Mouse (Mus musculus) heart, embryonic 14.5 days (tissue): ENCODE measurements at regions not wholly inside any gene's neighbourhood (a gene's known extent, or its start where the extent isn't known, plus 50 kb on each side); places are given as distances from the start of the nearest gene placed in this dataset.

ENCODE experiments used
- ATAC-seq: fragments of 200-750 bp; cut with Nextera tagmentation; 2 replicates; pipeline ENCODE4 v1.8.0; 2017; ENCODE audit warnings: low read depth, moderate TSS enrichment; ENCODE audit not compliant: insufficient number of reproducible peaks, insufficient read depth, low FRiP score
- H3K27ac ChIP-seq, 2 experiments: fragments of 200-500 bp in 1 of 2; fragments of 300-500 bp in 1 of 2; sonication (generic) in 1 of 2; replicated peaks in 1 of 2; 2 replicates each; pipeline ENCODE4 v1.5.1; 2012 to 2014; ENCODE audit warnings: low read depth in 2 of 2, low read length in 2 of 2, control low read depth in 1 of 2, mild to moderate bottlenecking in 1 of 2, mixed read lengths in 1 of 2; ENCODE audit not compliant: control insufficient read depth in 1 of 2, insufficient read depth in 1 of 2
- H3K27me3 ChIP-seq: fragments of 300-500 bp; sonication (generic); 2 replicates; pipeline ENCODE4 v1.6.1; 2014; ENCODE audit warnings: mild to moderate bottlenecking, low read length, control low read depth; ENCODE audit not compliant: control insufficient read depth, insufficient read depth
- H3K36me3 ChIP-seq: fragments of 300-500 bp; sonication (generic); 2 replicates; pipeline ENCODE4 v1.6.1; 2014; ENCODE audit warnings: mild to moderate bottlenecking, control low read depth, low read length, mixed read lengths; ENCODE audit not compliant: control insufficient read depth, insufficient read depth
- H3K4me1 ChIP-seq, 2 experiments: fragments of 200-500 bp in 1 of 2; fragments of 300-500 bp in 1 of 2; sonication (generic) in 1 of 2; 2 replicates each; pipeline ENCODE4 v1.6.1; 2012 to 2014; ENCODE audit warnings: low read length in 2 of 2, control low read depth in 1 of 2, mixed read lengths in 1 of 2; ENCODE audit not compliant: control insufficient read depth in 2 of 2, insufficient read depth in 2 of 2
- H3K4me2 ChIP-seq: fragments of 300-500 bp; sonication (generic); 2 replicates; pipeline ENCODE4 v1.6.1; 2014; ENCODE audit warnings: mild to moderate bottlenecking, low read length
- H3K4me3 ChIP-seq, 2 experiments: fragments of 200-500 bp in 1 of 2; fragments of 300-500 bp in 1 of 2; sonication (generic) in 1 of 2; 2 replicates each; pipeline ENCODE4 v1.5.1; 2012 to 2014; ENCODE audit warnings: low read length in 2 of 2, mild to moderate bottlenecking in 2 of 2, control low read depth in 1 of 2, low read depth in 1 of 2, moderate library complexity in 1 of 2; ENCODE audit not compliant: control insufficient read depth in 1 of 2, insufficient read depth in 1 of 2
- H3K9ac ChIP-seq: fragments of 300-500 bp; sonication (generic); 2 replicates; pipeline ENCODE4 v1.6.1; 2014; ENCODE audit warnings: mild to moderate bottlenecking, low read length
- H3K9me3 ChIP-seq: fragments of 300-500 bp; sonication (generic); 2 replicates; pipeline ENCODE4 v1.6.1; 2016; ENCODE audit warnings: low read length, control low read depth; ENCODE audit not compliant: control insufficient read depth
- WGBS: fragments of 180-500 bp; shearing (Covaris S2); extraction: QIAGEN DNeasy Blood & Tissue Kit; methylation state at CpG from one replicate; pipeline ENCODE4 v1.1.7; 2014; 5-methylcytosine and 5-hydroxymethylcytosine counted together

DNA sequence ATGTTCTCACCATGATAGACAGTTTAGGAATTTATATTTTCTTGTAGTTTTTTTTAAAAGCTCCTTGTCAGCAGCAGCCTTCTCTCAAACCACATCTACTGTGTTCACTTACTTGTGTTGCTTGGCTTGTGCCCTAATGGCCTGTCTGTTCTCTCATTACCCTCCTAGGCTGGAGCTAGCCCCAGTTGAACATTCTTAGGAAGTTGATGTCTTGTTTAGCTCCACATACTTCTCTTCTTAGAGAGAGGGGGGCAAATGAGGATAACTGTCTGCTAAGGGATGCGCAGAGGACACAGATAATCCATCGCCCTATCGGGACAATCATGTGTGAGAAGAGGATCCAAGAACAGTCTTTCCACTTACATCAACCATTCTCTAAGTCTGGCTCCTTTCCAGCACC lies 293.5 kb upstream of the Pcsk5 start:
- Histone ChIP-seq H3K4me3 (no peak overlapping the region), H3K9ac (no peak overlapping the region), H3K9me3 (no peaks in the 10 kb centered on the region), H3K4me1 (no peaks in the 10 kb centered on the region), H3K27me3 (no peaks in the 10 kb centered on the region), H3K4me2 (no peak overlapping the region), H3K27ac (no peak overlapping the region), H3K36me3 (no peaks in the 10 kb centered on the region)
- 95% methylated on average over 3 of the region's 3 CpGs for WGBS
- no peak for ATAC-seq

GRCm38 (mm10) chr19:18128786-18129185 lies 291.4 kb upstream of the Pcsk5 start:
- ATAC-seq, result no peak
- no peak overlapping the region for H3K27ac ChIP-seq
- H3K9ac ChIP-seq, result no peak overlapping the region
- no peaks in the 10 kb centered on the region for H3K27me3 ChIP-seq
- H3K4me2 ChIP-seq, result no peak overlapping the region
- no peaks in the 10 kb centered on the region for H3K4me1 ChIP-seq
- no peak overlapping the region for H3K4me3 ChIP-seq
- 83% methylated on average over 2 of the region's 2 CpGs for WGBS
- no peaks in the 10 kb centered on the region for H3K36me3 ChIP-seq
- H3K9me3 ChIP-seq, result no peaks in the 10 kb centered on the region

DNA sequence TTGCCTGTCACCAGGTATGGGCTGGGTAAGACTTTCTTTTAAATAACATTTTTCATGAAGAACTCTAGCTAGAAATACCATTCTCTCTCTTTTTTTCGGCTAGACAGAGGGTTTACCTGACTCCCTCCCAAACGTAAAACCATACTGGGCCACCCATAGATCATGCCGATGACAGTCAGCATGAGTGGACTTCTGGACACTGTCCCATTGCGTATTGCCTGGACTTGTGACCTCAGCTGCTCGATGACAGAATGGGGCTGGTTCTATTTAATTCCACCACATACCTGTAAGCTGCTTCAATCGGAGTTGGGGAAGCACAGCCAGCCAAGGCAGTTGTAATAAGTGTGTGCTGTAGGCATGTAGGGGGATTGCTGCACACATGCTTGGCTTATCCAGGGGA lies 268.8 kb upstream of the Pcsk5 start:
- no peaks in the 10 kb centered on the region for H3K27me3 ChIP-seq
- no peak overlapping the region for H3K9ac ChIP-seq
- H3K36me3 ChIP-seq, result no peaks in the 10 kb centered on the region
- H3K4me3 ChIP-seq, result no peak overlapping the region
- WGBS, result 66% methylated on average over 6 of the region's 6 CpGs
- H3K4me1 ChIP-seq, result peaks cover 2 to 10% of the 10 kb centered on the region in 2 experiments; a peak in 3 of 4 replicates
- no peaks in the 10 kb centered on the region for H3K9me3 ChIP-seq
- no peak overlapping the region for H3K27ac ChIP-seq
- H3K4me2 ChIP-seq, result no peak overlapping the region
- ATAC-seq, result no peak

DNA sequence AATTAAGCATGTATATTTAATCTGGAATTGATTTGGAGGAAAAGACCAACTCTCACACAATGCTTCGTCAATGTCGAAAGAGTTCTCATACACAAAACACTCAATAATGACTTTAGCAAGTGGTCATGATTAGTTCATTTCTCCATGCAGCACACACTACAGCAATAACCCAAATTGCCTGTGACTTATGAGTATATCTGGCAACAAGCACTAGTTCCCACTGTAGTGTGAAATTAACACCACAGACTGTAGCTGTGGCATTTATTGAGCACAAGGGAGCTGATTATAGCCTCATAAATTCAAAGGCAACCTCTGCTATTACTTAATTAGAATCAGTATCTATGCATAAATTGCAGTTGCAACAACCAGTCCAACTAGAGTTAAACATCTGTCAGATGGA lies 267.2 kb upstream of the Pcsk5 start:
- WGBS, result 93% methylated on average over 2 of the region's 2 CpGs
- Histone ChIP-seq H3K27me3 (no peaks in the 10 kb centered on the region), H3K9me3 (no peaks in the 10 kb centered on the region), H3K27ac (no peak overlapping the region), H3K4me2 (no peak overlapping the region), H3K4me3 (no peak overlapping the region), H3K36me3 (no peaks in the 10 kb centered on the region), H3K9ac (no peak overlapping the region), H3K4me1 (peaks cover 2 to 12% of the 10 kb centered on the region in 2 experiments; a peak in 3 of 4 replicates)
- ATAC-seq, result no peak

- Histone ChIP-seq H3K4me2 (peak overlapping the region; percentile 26), H3K9me3 (no peaks in the 10 kb centered on the region), H3K27ac (peak overlapping the region; percentile 54 to 70), H3K36me3 (no peaks in the 10 kb centered on the region), H3K9ac (0 out of 2 replicates have a peak overlapping the region, but pooled peaks have one; percentile 35), H3K4me3 (no peak overlapping the region), H3K27me3 (no peaks in the 10 kb centered on the region), H3K4me1 (peaks cover 2 to 12% of the 10 kb centered on the region in 2 experiments; a peak in 3 of 4 replicates)
- peak; percentile 68; the same call in 1 of the 2 replicates for ATAC-seq
- WGBS, result 12% methylated on average over 4 of the region's 4 CpGs
Measured at GRCm38 (mm10) chr19:18101423-18102341, 264.2 kb upstream of the Pcsk5 start.

GRCm38 (mm10) chr19:18083312-18083711 lies 245.9 kb upstream of the Pcsk5 start:
- WGBS, result 58% methylated on average over 6 of the region's 6 CpGs
- H3K4me3 ChIP-seq, result no peak overlapping the region
- no peak for ATAC-seq
- no peaks in the 10 kb centered on the region for H3K36me3 ChIP-seq
- no peak overlapping the region for H3K9ac ChIP-seq
- no peaks in the 10 kb centered on the region for H3K9me3 ChIP-seq
- no peaks in the 10 kb centered on the region for H3K27me3 ChIP-seq
- H3K27ac ChIP-seq, result no peak overlapping the region
- no peak overlapping the region for H3K4me2 ChIP-seq
- no peaks in the 10 kb centered on the region; a peak in 1 of 4 replicates for H3K4me1 ChIP-seq

- no peak overlapping the region for H3K9ac ChIP-seq
- no peaks in the 10 kb centered on the region for H3K27me3 ChIP-seq
- 38% methylated on average over 5 of the region's 5 CpGs for WGBS
- no peak for ATAC-seq
- peaks cover 2 to 26% of the 10 kb centered on the region in 2 experiments for H3K4me1 ChIP-seq
- H3K36me3 ChIP-seq, result no peaks in the 10 kb centered on the region
- no peak overlapping the region for H3K4me3 ChIP-seq
- no peaks in the 10 kb centered on the region for H3K9me3 ChIP-seq
- no peak overlapping the region; a peak in 1 of 4 replicates for H3K27ac ChIP-seq
- no peak overlapping the region for H3K4me2 ChIP-seq
Measured at GRCm38 (mm10) chr19:18068919-18069318, 231.5 kb upstream of the Pcsk5 start.
